18 mouse cellular contexts compared by ENCODE assay signal in the genomic region with DNA sequence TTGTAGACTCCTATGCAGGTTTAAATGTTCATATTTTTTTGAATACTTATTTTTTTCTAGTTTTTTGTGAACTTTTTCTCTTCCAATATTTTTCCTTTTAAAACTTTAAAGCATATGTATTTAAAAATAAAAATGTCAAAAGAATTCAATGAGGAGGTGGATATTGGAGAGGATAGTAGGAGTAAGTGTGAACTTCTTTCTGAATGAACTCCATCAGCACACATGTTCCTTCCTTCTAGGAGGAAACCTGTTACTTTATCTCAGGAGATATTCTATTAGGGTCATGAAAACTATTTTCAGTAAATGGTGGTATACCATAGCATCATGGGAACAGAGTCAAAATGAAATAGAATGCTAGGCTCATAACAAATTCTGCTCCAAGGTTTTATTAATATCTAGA. TPM values are rescaled to one million over a fixed set of nuclear protein-coding genes. Genes with fewer than 3 reads are reported as not detected.
"Had no signal": no experiment of that assay in that cellular context is flagged by ENCODE, and none has a peak within 500 bp of the region (broad histone marks: within the 10 kb centered on the region; RNA-seq: fewer than 3 reads in every experiment).

No protein-coding gene starts in this region.

- H3K4me3 ChIP-seq: neural tube, embryonic 12.5 days; neural tube, embryonic 13.5 days; neural tube, embryonic 15.5 days; stomach, embryonic 15.5 days had no signal

- DNase-seq: retina, postnatal 1 day; right cerebral cortex, adult 18-20 months; right cerebral cortex, postnatal 14 days; right cerebral cortex, postnatal 25 days; right cerebral cortex, postnatal 4 days; spleen, adult 18-20 months; thymus, adult 18-20 months; thymus, adult 2 months; thymus, postnatal 14 days; thymus, postnatal 25 days; thymus, postnatal 36 days; thymus, postnatal 4 days had no signal

- H3K27ac ChIP-seq: neural tube, embryonic 12.5 days; neural tube, embryonic 13.5 days; neural tube, embryonic 15.5 days; stomach, embryonic 15.5 days; stomach, postnatal 0 days had no signal

RNA-seq across cellular contexts. Expression of a gene that starts 30.2 kb away (rescaled TPM):
- total RNA-seq: neutrophil, adult 5-6 weeks had no signal
